Mouse (Mus musculus) ZHBTc4 (cell line): ENCODE measurements around the gene S100a2.
A peak's percentile ranks its signal among the peaks of the same experiment; 100 is the strongest.

Source experiments
- DNase-seq: peaks from one replicate; pipeline ENCODE4 v3.0.0-alpha.2; 2011; ENCODE audit warnings: low read depth, low spot score

S100a2 gene

DNA sequence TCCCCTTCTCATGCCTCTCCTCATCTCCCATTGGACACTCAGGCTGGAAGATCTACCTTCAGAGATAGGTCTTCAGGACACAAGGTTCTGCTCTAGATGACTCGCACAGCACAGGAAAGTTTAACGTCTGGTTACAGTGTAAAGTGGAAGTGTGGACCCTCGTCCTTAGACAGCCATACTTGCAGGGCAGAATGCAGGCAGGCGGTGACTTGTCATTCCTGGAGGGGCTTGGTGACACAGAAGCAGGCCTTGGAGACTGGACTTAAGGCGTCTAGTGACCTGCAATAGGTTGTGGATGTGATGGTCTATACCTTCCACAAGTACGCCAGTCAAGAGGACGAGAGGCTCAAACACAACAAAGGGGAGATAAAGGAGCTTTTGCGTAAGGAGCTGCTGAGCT, at the start of gene S100a2:
S100a2 (plus strand) TSS at position 301 of the 400 bp plus-strand sequence.
- DNase-seq = no peak

DNA sequence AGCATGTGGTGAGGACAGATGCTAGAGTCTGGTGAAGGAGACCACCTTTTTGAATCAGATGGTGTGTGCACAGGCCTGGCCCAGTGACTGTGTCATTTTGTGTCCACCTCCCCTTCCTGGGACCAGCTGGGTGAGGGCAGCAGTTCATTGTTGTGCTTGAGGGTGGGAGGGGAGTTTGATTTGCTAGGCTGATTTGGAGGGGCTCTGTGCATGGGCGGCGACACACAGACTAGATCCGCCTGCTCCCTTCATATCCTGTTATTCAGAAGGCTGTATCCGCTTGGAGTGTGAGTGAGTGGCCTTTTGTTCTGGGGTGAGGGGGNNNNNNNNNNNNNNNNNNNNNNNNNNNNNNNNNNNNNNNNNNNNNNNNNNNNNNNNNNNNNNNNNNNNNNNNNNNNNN, 49.1 kb upstream of the S100a2 start:
- DNase-seq = no peak

DNA sequence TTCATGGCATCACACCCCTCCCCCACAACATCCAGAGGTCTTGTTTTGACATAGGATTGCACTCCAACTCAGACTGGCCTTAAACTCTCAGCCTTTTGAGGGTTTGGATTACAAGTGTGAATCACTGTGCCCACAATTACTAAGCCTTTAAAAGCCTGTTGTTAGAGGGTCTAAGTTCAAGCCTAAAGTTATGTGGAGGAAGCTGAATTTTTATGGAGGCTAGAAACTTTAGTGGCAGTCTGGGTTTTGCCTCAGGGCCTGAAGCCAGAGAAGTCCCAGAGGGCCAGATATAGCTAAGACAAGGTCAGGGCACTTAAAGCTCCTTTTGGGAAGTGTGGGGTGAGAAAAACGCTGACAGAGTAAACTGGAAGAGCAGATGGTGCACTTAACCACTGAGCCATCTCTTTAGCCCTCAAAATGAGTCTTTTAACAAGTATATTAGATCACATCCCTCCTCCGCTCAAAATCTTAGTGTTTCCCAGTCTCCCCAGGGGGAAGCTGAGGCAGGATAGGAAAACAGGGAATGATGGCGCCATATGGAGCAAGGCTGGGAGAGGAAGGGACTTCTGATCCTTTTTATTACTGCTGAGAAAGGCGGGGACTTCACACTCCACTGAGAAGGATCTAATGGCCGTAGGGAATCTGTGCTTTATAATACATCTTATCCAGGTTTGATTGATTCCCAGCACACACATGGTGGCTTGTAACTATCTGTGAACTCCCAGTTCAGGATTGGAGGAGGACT, 40.2 kb upstream of the S100a2 start:
- no peak for DNase-seq

DNA sequence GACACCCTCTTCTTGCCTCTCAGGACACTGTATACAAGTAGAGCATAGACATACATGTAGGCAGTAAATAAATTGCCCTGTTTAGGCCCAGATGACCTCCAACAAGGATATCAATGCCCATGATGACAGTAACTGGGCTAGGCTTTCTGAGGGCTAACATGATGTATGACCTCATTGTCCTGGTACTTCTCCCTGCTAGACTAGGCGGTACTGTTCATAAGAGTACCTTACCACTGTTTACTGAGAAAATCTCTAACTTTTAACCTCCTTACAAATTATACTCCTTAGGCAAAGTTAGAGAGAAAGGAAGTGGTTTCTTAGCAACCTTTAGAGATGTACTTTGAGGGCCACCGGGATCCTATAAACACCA, 39.6 kb upstream of the S100a2 start:
- DNase-seq = no peak

DNA sequence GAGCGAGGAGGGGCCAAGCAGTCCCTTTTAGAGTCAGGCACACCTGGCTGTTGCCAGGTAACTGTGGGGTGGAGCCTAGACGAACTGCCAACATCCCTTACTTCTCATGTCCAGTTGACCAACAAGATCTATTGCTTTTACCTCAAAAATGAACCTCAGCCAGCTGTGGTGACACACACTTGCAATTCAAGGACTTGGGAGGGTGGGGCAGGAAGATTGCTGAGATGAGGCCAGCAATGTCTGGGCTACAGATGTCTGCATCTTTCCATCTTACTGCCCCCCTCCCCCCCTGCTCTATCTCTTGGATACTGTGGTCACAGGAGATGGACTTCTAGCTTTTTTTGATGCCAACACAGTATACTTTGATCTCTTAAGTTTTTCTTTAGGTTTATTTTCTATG, 37.8 kb upstream of the S100a2 start:
- DNase-seq = no peak

DNA sequence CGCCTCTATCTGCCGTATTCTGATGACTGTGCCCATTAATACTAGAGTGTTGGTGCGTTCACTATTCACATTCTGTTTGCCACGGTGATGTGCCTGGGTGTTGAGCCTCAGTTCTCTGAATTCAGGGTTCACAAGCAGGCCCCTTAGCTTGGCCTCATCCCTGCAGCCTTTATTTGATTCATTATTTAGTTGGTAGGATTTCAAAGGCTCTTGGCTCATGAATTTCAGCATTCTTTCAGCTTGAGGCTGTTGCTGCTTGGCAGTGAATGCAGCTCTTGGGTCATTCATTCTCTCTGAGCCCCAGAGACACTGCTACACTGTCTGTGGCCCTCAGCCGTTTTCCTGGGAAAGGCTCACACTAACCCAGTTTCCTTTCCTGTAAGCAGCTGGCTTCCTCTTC, 34.1 kb upstream of the S100a2 start:
- DNase-seq = no peak

DNA sequence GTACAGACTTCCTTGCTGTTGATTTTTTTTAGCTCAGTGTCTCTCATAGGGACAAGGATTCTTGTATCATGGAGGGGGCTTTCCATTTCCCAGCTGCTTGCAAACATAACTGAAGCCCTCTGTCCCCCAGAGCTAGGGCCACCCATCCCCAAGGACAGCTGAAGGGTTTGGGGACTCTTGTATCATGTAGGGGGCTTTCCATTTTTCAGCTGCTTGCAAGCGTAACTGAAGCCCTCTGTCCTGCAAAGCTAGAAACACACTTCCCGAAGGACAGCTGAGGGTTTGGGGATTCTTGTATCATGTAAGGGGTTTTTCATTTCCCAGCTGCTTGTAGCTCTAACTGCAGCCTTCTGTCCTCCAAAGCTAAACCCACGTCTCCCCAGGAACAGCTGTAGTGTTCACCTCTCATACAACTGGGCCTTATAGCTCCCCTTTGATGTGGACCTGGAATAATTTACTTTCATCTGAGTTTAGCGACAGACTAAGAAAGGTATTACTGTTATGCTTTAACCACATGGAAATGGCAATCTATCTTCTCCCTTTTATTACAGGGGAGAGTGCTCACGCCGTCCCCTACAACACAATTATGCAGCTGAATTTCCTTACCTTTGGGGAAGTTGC, 29.9 kb upstream of the S100a2 start, which contains the start of gene S100a3:
S100a3 (plus strand) TSS at position 571 of the 621 bp plus-strand sequence.
- DNase-seq = no peak

DNA sequence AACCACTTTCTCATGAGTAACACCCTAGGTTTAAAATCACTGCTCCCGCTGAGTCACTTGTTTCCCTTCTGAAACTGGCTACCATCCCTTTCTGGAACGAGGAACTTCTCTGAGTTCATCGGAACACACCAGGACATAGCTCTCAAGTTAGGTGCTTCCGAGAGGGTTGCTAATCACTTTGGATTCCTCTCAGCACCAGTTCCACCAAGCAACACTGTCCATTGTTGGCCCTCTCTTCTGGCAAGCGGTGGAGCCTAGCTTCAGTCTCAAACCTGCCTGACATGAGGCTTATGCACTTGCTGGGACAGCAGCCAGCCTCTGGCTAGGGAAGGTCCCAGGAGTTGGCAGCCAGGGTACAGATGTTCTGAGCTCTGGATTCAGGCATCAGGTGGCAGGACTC, 15.4 kb upstream of the S100a2 start:
- no peak for DNase-seq

DNA sequence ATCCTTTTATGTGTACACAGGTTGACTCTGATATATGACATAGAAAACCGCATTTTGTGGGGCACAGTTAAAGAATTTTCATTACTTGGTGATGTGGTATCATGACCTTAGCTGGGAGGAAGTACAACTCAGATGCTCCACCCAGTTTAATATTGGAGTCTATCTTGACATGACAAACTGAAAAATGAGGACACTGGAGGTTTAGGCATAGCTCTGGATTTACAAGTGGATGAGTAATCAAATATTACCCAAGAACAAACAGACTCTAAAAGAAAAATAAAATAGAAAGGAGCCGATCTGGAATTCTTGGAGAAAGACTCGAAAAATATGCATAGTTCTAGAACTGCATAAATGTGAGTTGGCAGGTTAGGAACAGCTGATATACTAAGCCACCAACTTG, 14.7 kb upstream of the S100a2 start:
- DNase-seq = no peak

DNA sequence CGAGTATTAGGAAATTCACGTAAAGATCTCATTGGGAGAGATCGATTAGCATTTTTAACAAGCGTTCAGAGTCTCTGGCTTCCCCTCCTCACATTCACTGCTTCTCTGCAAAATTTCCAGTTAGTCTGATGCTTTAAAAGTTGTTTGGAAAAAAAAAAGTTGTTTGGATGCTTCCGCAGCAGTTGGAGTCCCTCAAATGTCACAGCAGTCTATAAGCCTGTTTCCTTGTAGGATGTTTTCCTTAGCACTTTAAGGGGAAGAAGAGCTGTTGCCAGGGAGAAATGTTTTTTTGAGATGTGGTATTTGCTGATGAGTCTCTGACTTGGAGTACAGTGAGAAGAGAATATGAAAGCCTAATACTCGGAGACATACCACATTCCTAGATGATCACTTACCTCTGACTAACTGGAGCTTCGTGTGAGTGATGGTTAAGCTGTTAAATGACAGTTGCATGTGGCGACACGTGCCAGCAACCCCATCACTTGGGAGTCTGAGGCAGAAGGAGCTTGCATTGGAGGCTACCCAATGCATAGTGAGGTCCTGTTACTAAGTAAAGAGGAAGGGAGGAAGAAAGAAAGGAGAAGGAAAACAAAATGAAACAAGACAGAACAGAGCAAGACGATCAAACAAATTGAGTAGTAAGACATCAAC, 13.6 kb upstream of the S100a2 start:
- DNase-seq = no peak

DNA sequence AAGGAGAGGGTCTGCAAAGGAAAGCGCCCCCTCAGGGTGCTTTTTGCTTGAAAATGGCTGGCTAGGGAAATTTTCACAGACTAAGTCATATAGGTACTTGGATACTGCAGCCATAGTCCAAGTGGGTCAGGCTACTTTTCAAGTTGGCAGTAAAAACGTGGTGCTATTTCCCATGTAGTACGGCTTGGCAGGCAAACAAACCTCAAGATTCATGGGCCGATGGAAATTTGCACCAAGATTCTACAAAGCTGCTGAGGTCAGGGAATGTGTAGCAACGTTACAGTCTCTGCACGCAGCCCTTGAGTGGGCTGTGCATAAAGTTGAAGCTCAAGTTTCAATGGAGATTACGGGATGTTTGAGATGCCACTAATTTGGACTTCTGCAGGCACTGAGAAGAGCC, 10.6 kb upstream of the S100a2 start:
- no peak for DNase-seq

DNA sequence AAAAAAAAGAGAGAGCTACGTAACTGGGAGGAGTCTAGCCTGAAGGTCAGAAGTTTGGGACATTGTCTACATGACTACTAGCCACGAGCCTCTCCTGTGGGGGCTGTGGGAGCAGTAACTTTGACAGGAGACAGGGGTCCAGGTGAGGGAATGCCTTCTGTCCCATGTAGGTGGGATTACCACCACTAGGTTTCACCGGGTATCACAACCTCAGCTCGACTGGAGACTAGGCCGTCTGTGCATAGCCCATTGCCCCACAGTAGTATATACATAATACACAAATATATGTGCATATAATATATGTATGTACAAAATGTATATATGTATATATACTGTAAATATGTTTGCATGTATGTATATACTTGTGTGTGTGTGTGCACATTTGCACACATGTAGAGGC, 8.9 kb upstream of the S100a2 start:
- DNase-seq = no peak

DNA sequence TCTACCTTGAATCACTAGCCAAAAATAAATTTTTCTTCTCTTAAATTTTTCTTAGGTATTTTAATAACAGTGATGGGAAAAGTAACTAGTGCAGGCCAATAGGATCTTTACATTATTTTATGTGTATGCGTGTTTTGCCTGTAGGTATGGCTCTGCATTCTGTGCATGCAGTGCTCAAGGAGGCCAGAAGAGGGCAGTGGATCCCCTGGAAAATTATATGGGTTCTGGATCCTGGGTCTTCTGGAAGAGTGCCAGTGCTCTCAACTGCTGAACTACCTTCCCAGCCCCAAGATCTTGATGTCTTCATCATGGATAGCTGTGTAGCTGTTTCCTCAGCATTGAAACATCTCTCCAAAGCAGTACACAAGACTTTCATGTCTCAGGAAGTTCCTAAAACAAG, 7.9 kb upstream of the S100a2 start:
- DNase-seq = peak; percentile 60

DNA sequence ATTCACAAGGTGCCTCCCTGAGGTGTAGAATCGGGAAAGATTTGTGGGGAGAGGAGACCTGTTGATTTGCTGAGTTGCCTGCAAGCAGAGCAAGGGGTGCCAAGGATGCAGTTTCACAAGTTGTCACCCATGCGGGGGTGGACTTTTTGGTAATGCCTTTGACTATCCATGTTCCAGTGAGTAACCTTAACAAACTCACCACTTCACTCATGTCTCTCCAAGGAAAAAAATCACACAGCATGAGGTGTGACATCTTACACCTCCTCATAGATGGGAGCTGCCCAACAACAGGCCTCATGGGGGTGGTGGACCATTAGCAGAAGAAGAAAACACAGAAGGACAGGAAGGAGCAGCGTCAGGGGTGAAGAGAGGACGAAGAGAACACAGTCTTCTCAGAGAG, 7.5 kb upstream of the S100a2 start:
- DNase-seq = no peak

DNA sequence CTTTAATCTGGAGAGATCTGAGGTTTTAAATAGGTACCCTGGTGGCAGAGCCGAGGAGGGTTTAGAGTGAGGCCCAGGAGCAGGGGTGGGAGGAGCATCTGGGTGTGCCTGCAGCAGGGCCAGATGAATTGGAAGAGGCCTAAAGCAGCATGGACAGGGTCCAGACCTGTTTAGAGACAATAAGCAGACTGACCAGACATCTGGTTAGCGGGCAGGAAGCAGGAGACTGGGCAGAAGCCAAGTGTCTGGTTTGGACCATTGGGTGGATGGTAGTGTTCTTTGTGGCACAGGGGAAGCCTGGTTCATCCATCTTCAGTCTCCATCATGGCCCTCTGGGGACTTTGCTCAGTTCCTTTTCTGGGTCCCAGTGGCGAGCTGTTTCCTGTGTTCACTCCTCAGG, 6.2 kb upstream of the S100a2 start:
- DNase-seq = no peak

DNA sequence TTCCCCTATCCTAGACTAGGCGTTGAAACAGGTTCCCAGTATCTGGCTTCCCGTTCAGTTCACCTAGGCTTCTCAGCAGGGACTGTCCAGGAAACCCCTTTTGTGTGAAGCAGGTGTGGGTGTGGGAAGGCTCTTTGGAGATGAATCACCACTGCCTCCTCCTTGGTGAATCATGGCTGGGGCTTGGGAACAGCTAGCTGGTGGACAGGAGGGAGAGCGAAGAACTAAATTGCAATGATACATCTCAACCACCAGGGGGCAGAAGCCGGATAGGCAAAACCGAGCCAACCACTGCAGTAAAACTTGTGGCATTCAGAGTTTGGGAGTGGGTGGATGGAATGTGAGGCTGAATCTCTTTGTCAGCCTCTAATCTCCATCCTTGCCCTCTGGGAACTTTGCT, 4.5 kb upstream of the S100a2 start:
- peak; percentile 92 for DNase-seq

DNA sequence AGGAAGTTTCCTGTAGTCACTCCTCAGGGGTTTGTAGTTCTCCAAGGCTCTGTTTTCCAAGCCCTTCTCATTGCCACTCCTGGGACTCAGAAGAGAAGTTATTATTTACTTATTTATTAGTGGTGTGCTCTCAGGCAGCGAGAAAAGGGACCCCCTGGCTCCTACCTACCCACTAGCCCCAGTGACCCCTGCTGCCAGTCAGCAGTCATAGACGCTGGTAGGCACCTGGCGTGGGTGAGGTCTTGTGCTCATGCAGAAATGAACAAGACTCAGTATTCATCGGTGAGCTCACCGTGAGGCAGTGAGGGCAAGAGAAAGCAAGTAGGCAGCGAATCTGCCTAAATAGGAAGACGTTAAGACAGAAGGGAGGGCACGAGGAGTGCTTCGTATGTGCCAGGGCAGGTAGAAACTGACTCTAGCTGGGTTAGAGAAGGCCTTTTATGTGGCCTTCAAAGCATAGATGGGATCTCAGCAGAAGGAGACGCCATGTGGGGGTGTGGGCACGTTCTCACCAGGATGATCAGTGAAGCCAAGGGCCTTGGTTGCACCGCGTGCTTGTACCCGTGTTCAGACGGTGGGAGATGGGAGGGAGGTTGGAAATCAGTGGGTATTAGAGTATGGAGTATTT, 3.9 kb upstream of the S100a2 start:
- DNase-seq = no peak

DNA sequence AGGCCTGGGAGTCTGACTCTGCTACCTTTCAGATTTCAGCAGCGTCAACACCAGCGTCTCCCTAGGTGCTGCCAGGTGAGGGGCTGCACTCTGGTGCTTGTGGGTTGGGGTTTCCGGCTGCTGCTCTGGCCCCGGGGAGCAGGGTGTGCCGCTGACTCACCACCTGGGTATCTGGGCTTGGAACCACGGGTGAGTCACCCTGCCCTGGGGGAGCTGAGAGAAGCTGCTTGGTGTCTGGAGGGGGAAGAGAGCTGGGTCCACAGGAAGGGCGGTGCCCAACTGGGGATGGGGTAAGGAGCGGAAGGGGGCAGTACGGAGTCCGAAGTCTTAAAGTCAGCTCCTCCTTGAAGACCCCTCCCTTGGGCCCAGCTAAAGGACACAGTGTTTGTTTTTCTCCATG, 3.1 kb upstream of the S100a2 start:
- DNase-seq = peak; percentile 73

DNA sequence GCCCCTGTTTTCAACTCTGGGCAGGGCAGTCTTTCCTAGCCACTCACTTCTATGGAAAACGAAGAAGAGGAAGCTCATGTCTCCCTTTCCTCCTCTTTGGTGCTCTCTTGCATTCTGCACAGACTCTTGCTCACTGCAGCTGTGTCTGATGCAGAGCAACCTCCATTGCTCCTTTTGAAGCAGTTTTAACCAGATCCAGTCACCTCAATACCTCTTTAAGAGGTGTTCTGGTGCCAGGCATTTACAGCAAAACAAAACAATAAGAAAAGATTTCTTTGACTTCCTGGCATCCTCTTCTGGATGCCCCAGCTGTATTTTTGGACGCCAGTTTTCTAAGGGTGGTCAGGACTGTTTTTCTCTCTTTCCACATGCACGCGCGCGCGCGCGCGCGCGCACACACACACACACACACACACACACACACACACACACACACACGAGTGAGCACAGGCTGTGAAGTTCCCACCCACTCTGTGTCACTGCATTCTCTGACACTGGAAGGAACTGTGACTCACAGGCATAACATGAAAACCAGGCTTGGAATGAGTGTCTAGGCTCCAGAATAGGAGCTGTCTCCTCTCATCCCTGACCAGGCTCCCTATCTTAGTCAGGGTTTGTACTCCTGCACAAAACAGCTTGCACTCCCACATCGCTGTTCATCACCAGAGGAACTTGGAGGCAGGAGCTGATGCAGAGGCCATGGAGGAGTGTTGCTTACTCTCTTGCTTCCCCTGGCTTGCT, 2.5 kb upstream of the S100a2 start:
- peak; percentile 12 for DNase-seq

DNA sequence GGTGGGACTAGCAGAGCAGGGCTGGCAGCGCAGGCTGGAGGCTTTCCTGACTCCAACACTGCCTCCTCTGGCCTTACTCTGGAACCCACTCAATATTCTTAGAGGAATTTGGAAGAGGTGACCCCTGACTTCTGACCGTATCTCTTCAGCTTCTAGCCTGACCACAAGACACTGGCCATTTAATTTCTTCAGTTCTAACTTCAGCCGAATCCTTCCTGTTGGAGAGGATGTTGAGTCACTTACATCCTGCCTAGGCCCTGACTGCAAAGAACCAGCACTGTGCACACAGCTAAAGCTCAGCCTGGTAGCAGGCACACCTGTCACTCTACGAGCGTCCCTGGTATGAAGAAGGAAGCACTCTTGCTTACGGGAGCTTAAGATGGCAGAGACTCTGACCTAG, 657 bp upstream of the S100a2 start:
- no peak for DNase-seq

DNA sequence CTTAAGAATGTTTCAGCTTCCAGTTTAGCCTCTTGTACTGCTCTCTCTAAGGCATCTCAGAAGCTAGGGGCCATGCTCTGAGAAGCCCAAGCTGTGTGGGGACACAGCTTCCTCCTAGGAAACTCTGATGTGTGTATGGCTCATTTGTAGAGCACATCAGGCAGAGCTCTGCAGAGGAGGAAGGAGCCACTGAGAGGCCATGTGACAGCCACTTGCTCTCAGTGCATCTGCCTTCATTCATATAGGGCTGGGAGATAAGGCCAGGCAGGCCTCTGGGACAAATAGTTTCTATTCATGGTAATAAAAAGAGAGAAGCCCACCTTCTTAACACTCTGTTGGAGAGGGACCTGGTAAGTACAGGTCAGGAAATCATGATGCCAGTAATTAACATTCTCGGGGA, 4.4 kb downstream of the S100a2 start:
- DNase-seq = no peak

DNA sequence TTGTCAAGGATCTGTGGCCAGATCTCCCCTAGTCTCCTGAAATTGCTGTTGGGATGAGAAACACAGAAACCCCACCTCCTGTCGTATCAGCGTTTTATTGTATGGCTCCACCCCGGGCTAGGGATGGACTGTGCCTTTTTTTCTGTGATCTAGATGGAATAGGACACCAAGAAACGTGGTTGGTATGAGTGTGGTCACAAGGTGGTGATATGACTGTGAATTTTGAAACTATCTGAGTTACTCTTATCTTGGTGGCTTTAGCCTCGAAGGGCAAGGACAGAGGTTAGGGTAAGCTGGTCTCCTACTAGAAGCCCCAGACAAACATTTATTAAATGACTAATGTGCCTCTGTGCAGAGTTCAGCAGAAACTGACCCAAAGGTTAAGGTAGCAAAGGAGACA, 5.5 kb downstream of the S100a2 start:
- DNase-seq = no peak
